Mouse (Mus musculus): ENCODE results near the gene Pdss2. TPM values are rescaled to one million over a fixed set of nuclear protein-coding genes. Genes with fewer than 3 reads are reported as not detected.

The Pdss2 gene
- polyA plus RNA-seq, 1 experiment from 2014 or later, result 8.0 TPM

DNA sequence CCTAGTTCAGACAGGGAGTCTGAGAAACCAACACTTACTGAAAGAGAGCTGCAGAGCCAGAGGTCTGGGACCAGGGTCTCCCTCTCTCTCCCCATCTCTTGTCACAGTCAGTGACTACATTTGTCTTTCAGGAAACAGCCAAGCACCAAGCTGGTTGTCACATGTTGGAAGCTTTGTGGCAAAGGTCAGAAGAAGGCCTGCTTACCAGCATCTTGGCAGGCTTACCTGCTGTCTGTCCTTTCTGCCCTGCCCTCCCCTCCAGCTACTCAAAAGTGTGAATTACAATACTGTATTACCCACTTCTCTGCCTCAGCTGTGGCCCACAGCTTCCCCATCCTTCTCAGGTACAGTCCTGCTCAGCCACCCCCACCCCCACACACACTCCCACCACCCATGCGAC, 232.9 kb downstream of the Pdss2 start:
- no peaks in the 10 kb centered on the region for H3K27me3 ChIP-seq (replicated peaks; ENCODE audit: control insufficient read depth, insufficient read depth, low read length)
- ATAC-seq, result no peak
- no peak for TF ChIP-seq CTCF (IDR thresholded peaks at IDR 0.05; ENCODE audit: low read depth)
- no peak overlapping the region for H3K9ac ChIP-seq (ENCODE audit: low read depth, low read length)
- 0 out of 2 replicates have a peak, but pooled peaks cover 2% of the 10 kb centered on the region for H3K9me3 ChIP-seq (ENCODE audit: control insufficient read depth)
- no peak overlapping the region for H3K4me3 ChIP-seq (ENCODE audit: low read depth, low read length)
- no peaks in the 10 kb centered on the region for H3K4me1 ChIP-seq (replicated peaks; ENCODE audit: control insufficient read depth, insufficient read depth, low read length)
- H3K36me3 ChIP-seq (ENCODE audit: control insufficient read depth, insufficient read depth), result no peaks in the 10 kb centered on the region
- 85% methylated on average over 1 of the region's 1 CpGs for WGBS
- no peak overlapping the region for H3K27ac ChIP-seq (ENCODE audit: low read depth, low read length)
- H3K4me2 ChIP-seq (replicated peaks; ENCODE audit: low read depth), result no peak overlapping the region

DNA sequence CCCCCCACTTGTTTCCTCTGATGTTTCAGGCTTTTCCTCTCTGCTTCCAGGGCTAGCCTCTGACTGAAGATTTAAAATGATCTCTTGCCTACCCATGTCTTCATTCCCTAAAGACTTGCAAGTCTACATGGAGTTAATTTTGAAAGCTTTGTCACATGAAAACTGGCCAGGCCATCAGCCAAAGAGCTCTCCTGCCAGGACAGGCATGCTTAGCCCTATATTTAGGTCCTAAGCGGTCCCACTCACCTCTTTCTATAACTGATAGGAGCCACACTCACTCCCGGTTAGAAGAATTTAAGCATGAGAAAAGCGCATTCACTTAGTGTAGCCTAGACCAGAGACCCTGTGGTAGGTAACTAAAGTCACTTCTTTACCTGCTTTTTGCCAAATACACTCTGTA, 233.4 kb downstream of the Pdss2 start:
- WGBS, result 95% methylated on average over 3 of the region's 3 CpGs
- H3K27ac ChIP-seq (ENCODE audit: low read depth, low read length), result no peak overlapping the region
- H3K9me3 ChIP-seq (ENCODE audit: control insufficient read depth), result 0 out of 2 replicates have a peak, but pooled peaks cover 2% of the 10 kb centered on the region
- H3K4me3 ChIP-seq (ENCODE audit: low read depth, low read length), result no peak overlapping the region
- no peak overlapping the region for H3K9ac ChIP-seq (ENCODE audit: low read depth, low read length)
- H3K4me2 ChIP-seq (replicated peaks; ENCODE audit: low read depth), result no peak overlapping the region
- H3K36me3 ChIP-seq (ENCODE audit: control insufficient read depth, insufficient read depth), result no peaks in the 10 kb centered on the region
- no peaks in the 10 kb centered on the region for H3K27me3 ChIP-seq (replicated peaks; ENCODE audit: control insufficient read depth, insufficient read depth, low read length)
- no peak for ATAC-seq
- TF ChIP-seq CTCF (IDR thresholded peaks at IDR 0.05; ENCODE audit: low read depth), result no peak
- no peaks in the 10 kb centered on the region for H3K4me1 ChIP-seq (replicated peaks; ENCODE audit: control insufficient read depth, insufficient read depth, low read length)

DNA sequence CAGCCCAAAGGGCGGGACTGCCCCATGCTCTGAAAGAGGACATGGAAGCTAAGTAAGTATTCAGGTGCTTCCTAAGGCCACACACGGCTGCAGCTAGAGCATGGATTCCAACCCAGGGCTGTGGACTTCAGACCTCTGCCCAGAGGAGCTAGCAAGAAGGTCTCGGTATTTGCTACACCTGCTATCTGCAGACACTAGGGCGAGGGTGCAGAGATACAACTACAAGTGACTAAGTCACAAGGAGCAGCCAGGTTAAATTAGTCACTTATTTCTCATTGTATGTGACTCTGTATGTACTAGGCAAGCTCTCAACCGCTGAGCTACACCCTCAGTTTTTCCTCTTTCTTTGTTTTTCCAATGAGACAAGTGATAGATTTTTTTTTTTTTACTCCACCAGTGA, 241.5 kb downstream of the Pdss2 start:
- Histone ChIP-seq H3K4me1 (replicated peaks; ENCODE audit: control insufficient read depth, insufficient read depth, low read length) (0 out of 2 replicates have a peak, but pooled peaks cover 4% of the 10 kb centered on the region), H3K36me3 (ENCODE audit: control insufficient read depth, insufficient read depth) (no peaks in the 10 kb centered on the region), H3K27me3 (replicated peaks; ENCODE audit: control insufficient read depth, insufficient read depth, low read length) (no peaks in the 10 kb centered on the region), H3K9me3 (ENCODE audit: control insufficient read depth) (no peaks in the 10 kb centered on the region), H3K4me3 (ENCODE audit: low read depth, low read length) (no peak overlapping the region), H3K4me2 (replicated peaks; ENCODE audit: low read depth) (no peak overlapping the region; the same call in 1 of the 2 replicates), H3K27ac (ENCODE audit: low read depth, low read length) (peak overlapping the region; percentile 50; the same call in 1 of the 2 replicates), H3K9ac (ENCODE audit: low read depth, low read length) (no peak overlapping the region)
- ATAC-seq, result peak; percentile 86
- WGBS, result 48% methylated on average over 5 of the region's 5 CpGs
- peak; percentile 5; the same call in 1 of the 2 replicates for TF ChIP-seq CTCF (IDR thresholded peaks at IDR 0.05; ENCODE audit: low read depth)

DNA sequence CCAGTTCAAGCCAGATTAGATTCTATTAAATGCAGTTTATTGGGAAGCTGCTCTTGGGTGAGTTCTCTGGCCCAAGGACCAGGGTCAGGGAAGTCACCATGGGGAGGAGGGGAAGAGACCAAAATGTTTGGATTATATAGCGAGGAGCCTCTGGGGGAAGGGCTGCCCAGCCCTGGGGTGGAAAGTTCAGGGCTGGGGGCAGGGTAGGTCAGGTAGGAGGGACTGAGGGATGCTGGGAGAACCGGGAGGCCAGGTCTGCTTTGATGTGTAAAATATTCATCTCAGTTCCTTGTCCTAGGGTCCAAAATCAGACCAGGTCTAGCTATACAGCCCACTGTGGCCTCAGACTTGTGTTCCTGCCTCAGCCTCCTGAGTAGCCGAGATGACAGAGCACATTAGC, 241.9 kb downstream of the Pdss2 start:
- Histone ChIP-seq H3K9ac (ENCODE audit: low read depth, low read length) (no peak overlapping the region), H3K36me3 (ENCODE audit: control insufficient read depth, insufficient read depth) (no peaks in the 10 kb centered on the region), H3K4me2 (replicated peaks; ENCODE audit: low read depth) (no peak overlapping the region; the same call in 1 of the 2 replicates), H3K4me3 (ENCODE audit: low read depth, low read length) (no peak overlapping the region), H3K9me3 (ENCODE audit: control insufficient read depth) (no peaks in the 10 kb centered on the region), H3K27me3 (replicated peaks; ENCODE audit: control insufficient read depth, insufficient read depth, low read length) (no peaks in the 10 kb centered on the region), H3K4me1 (replicated peaks; ENCODE audit: control insufficient read depth, insufficient read depth, low read length) (0 out of 2 replicates have a peak, but pooled peaks cover 6% of the 10 kb centered on the region), H3K27ac (ENCODE audit: low read depth, low read length) (peak overlapping the region; percentile 50; the same call in 1 of the 2 replicates)
- 25% methylated on average over 3 of the region's 3 CpGs for WGBS
- TF ChIP-seq CTCF (IDR thresholded peaks at IDR 0.05; ENCODE audit: low read depth), result no peak
- peak; percentile 44 for ATAC-seq

DNA sequence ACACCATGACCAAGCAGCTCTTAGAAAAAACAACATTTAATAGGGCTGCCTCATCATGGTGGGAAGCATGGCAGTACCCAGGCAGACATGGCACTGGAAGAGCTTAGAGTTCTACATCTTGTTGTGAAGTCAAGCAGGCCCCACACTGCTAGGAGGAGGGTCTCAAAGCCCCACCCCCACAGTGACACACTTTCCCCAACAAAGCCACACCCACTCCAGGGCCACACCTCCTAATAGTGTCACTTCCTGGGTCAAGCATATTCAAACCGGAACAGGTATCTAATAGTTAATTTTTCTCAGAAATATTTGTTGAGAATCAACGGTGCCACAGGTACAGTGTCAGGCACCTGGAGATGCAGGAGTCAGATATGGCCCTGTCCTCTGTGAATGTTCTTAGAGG, 244.9 kb downstream of the Pdss2 start:
- no peak for TF ChIP-seq CTCF (IDR thresholded peaks at IDR 0.05; ENCODE audit: low read depth)
- WGBS, result 78% methylated on average over 2 of the region's 2 CpGs

DNA sequence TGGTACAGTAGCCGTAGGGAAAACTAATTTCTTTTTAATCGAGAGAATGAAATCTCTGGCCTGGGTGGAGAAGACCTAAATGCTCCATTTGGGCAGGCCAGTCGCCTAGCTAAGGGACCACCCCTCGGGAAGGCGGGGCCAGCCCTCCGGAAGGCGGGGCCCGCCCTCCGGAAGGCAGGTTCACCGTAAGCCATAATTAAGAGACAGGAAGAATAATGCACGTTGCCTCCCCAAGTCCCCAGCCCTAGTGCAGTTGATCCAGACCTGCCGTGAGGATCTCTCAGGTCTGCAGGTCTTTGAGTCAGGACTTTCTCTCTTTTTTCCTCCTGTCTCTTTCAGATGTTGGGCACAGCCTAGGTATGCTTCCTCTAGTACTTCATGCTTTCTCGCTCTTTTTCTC, 246.4 kb downstream of the Pdss2 start:
- 0 out of 2 replicates have a peak, but pooled peaks cover 6% of the 10 kb centered on the region for H3K4me1 ChIP-seq (replicated peaks; ENCODE audit: control insufficient read depth, insufficient read depth, low read length)
- H3K27ac ChIP-seq (ENCODE audit: low read depth, low read length), result no peak overlapping the region
- ATAC-seq, result no peak
- 32% methylated on average over 13 of the region's 13 CpGs for WGBS
- no peak overlapping the region for H3K9ac ChIP-seq (ENCODE audit: low read depth, low read length)
- H3K27me3 ChIP-seq (replicated peaks; ENCODE audit: control insufficient read depth, insufficient read depth, low read length), result no peaks in the 10 kb centered on the region
- no peak overlapping the region for H3K4me3 ChIP-seq (ENCODE audit: low read depth, low read length)
- peak overlapping the region; percentile 24; the same call in 1 of the 2 replicates for H3K4me2 ChIP-seq (replicated peaks; ENCODE audit: low read depth)
- no peak for TF ChIP-seq CTCF (IDR thresholded peaks at IDR 0.05; ENCODE audit: low read depth)
- no peaks in the 10 kb centered on the region for H3K9me3 ChIP-seq (ENCODE audit: control insufficient read depth)
- no peaks in the 10 kb centered on the region for H3K36me3 ChIP-seq (ENCODE audit: control insufficient read depth, insufficient read depth)

More for the DNA sequence above, 244.9 kb downstream of the Pdss2 start:
- no peak overlapping the region for H3K9ac ChIP-seq (ENCODE audit: low read depth, low read length)
- H3K27me3 ChIP-seq (replicated peaks; ENCODE audit: control insufficient read depth, insufficient read depth, low read length), result no peaks in the 10 kb centered on the region
- no peak overlapping the region for H3K4me3 ChIP-seq (ENCODE audit: low read depth, low read length)
- H3K27ac ChIP-seq (ENCODE audit: low read depth, low read length), result no peak overlapping the region
- no peaks in the 10 kb centered on the region for H3K9me3 ChIP-seq (ENCODE audit: control insufficient read depth)
- 0 out of 2 replicates have a peak, but pooled peaks cover 6% of the 10 kb centered on the region for H3K4me1 ChIP-seq (replicated peaks; ENCODE audit: control insufficient read depth, insufficient read depth, low read length)
- no peaks in the 10 kb centered on the region for H3K36me3 ChIP-seq (ENCODE audit: control insufficient read depth, insufficient read depth)
- no peak overlapping the region for H3K4me2 ChIP-seq (replicated peaks; ENCODE audit: low read depth)
- ATAC-seq, result no peak

All from intestine, postnatal 0 days (tissue).